Mouse (Mus musculus) kidney, embryonic 14.5 days (tissue): Measurements from ENCODE around the gene Efcc1. TPM values are rescaled to one million over a fixed set of nuclear protein-coding genes. Genes with fewer than 3 reads are reported as not detected.

Experiments used
- ATAC-seq: fragments of 200-750 bp; cut with Nextera tagmentation; 2 replicates; pipeline ENCODE4 v1.8.0; 2017; ENCODE audit warnings: moderate number of reproducible peaks, mild to moderate bottlenecking, moderate TSS enrichment, moderate library complexity; ENCODE audit not compliant: low FRiP score, low TSS enrichment
- H3K27ac ChIP-seq: fragments of 300-500 bp; sonication (generic); 2 replicates; pipeline ENCODE4 v1.5.1; 2014; ENCODE audit warnings: low read depth, mild to moderate bottlenecking, low read length, moderate library complexity, mixed read lengths
- H3K27me3 ChIP-seq: fragments of 300-500 bp; sonication (generic); 2 replicates; pipeline ENCODE4 v1.6.1; 2014; ENCODE audit warnings: mild to moderate bottlenecking, low read length; ENCODE audit not compliant: control insufficient read depth, insufficient read depth
- H3K36me3 ChIP-seq: fragments of 300-500 bp; sonication (generic); 2 replicates; pipeline ENCODE4 v1.6.1; 2014; ENCODE audit warnings: low read length, mixed read lengths; ENCODE audit not compliant: control insufficient read depth, insufficient read depth
- H3K4me1 ChIP-seq: fragments of 300-500 bp; sonication (generic); 2 replicates; pipeline ENCODE4 v1.6.1; 2014; ENCODE audit warnings: low read length, mixed read lengths; ENCODE audit not compliant: control insufficient read depth, insufficient read depth
- H3K4me2 ChIP-seq: fragments of 300-500 bp; sonication (generic); replicated peaks from 2 replicates; pipeline ENCODE4 v1.6.1; 2014; ENCODE audit warnings: low read depth, mild to moderate bottlenecking, low read length
- H3K4me3 ChIP-seq: fragments of 300-500 bp; sonication (generic); 2 replicates; pipeline ENCODE4 v1.5.1; 2014; ENCODE audit warnings: mild to moderate bottlenecking, low read length
- H3K9ac ChIP-seq: fragments of 300-500 bp; sonication (generic); 2 replicates; pipeline ENCODE4 v1.6.1; 2014; ENCODE audit warnings: low read depth, mild to moderate bottlenecking, low read length, moderate library complexity
- H3K9me3 ChIP-seq: fragments of 300-500 bp; sonication (generic); 2 replicates; pipeline ENCODE4 v1.6.1; 2016; ENCODE audit warnings: low read length; ENCODE audit not compliant: control insufficient read depth
- WGBS: fragments of 180-500 bp; shearing (Covaris S2); extraction: QIAGEN DNeasy Blood & Tissue Kit; methylation state at CpG from one replicate; pipeline ENCODE4 v1.1.7; 2014; 5-methylcytosine and 5-hydroxymethylcytosine counted together
- polyA plus RNA-seq: library from polyadenylated mRNA; unstranded; fragments of >200 nt; fragmentation: Nextera tagmentation; extraction: Ambion mirVana; gene quantifications from 2 replicates; pipeline ENCODE4 v1.2.1, GENCODE M21; 2014

Efcc1 gene
- polyA plus RNA-seq, 1 experiment from 2014 or later = 1.8 TPM

GRCm38 (mm10) chr6:87740496-87740895, 9.8 kb downstream of the Efcc1 start:
- Histone ChIP-seq H3K9ac (no peak overlapping the region), H3K9me3 (no peaks in the 10 kb centered on the region), H3K4me2 (no peak overlapping the region), H3K27ac (no peak overlapping the region), H3K27me3 (no peaks in the 10 kb centered on the region), H3K4me3 (no peak overlapping the region), H3K4me1 (0 out of 2 replicates have a peak, but pooled peaks cover 4% of the 10 kb centered on the region), H3K36me3 (no peaks in the 10 kb centered on the region)
- ATAC-seq = no peak

GRCm38 (mm10) chr6:87741978-87742377, 11.3 kb downstream of the Efcc1 start:
- H3K27me3 ChIP-seq = no peaks in the 10 kb centered on the region
- no peak overlapping the region for H3K27ac ChIP-seq
- no peaks in the 10 kb centered on the region for H3K36me3 ChIP-seq
- H3K4me3 ChIP-seq = no peak overlapping the region
- H3K9me3 ChIP-seq = no peaks in the 10 kb centered on the region
- no peak overlapping the region for H3K4me2 ChIP-seq
- no peak for ATAC-seq
- WGBS = 90% methylated on average over 8 of the region's 8 CpGs
- H3K4me1 ChIP-seq = peaks cover 4% of the 10 kb centered on the region; the same call in 1 of the 2 replicates
- no peak overlapping the region for H3K9ac ChIP-seq

DNA sequence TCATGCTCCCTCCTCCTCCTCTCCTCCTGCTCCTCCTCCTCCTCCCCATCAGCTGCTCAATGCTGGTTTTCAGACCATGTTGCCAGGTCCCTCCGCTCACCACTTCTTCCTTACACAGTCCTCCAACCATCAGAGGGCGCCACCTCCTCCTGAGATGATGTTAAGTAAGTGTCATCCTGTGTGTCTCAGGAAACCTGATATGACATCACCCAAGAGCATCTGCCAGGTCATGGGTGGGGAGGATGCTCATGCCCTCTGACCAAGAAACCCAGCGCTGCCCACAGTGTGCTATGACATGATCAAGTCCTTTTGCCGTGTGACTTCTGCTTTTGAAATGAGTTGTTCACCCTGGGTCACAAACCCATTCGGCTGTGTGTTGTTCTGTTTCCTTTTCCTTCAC, 12.1 kb downstream of the Efcc1 start:
- 71% methylated on average over 5 of the region's 5 CpGs for WGBS

DNA sequence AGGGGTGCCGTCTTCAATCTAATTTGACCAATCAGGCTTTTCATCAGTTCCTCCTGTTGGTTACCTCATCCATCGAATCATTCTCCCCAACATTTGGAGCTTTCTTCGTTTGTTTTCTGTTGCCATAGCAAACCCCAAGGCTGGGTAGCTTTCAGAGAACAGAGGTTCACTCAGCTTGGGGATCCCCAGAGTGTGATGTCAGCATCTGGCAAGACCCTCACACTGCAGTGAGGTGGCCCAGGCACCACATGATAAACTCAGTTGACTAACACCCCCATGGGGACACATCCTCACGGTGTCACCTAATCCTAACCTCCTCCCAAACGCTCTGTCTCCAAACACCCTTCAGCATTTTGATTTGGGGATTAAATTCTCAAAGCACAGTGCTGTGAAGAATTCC, 12.6 kb downstream of the Efcc1 start:
- Histone ChIP-seq H3K27me3 (no peaks in the 10 kb centered on the region), H3K4me3 (no peak overlapping the region), H3K36me3 (no peaks in the 10 kb centered on the region), H3K4me1 (no peaks in the 10 kb centered on the region; the same call in 1 of the 2 replicates), H3K4me2 (no peak overlapping the region), H3K27ac (no peak overlapping the region), H3K9ac (no peak overlapping the region), H3K9me3 (no peaks in the 10 kb centered on the region)
- ATAC-seq = no peak
- 80% methylated on average over 5 of the region's 5 CpGs for WGBS

More for the DNA sequence above, 12.1 kb downstream of the Efcc1 start:
- Histone ChIP-seq H3K36me3 (no peaks in the 10 kb centered on the region), H3K4me3 (no peak overlapping the region), H3K27ac (no peak overlapping the region), H3K4me1 (peaks cover 3% of the 10 kb centered on the region; the same call in 1 of the 2 replicates), H3K4me2 (no peak overlapping the region), H3K9me3 (no peaks in the 10 kb centered on the region), H3K27me3 (no peaks in the 10 kb centered on the region), H3K9ac (no peak overlapping the region)
- no peak for ATAC-seq

DNA sequence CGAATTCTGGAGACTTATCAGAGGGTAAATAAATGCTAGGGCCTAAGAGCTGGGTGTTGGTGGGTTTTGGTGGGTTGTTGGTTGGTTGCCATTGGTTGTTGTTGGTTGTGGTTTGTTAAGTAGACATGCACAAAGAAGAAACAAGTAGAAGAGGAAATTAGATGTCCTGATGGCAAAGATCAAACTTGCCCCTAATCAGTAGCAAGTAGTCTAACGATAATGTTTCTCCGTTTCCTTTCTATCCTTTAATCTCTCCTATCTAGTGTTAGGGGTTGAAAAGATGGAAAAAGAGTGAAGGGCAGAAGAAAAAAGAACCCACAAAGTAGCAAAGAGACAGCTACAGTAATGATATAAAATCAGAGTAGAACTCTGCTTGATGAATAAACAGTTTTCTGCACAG, 14.0 kb downstream of the Efcc1 start:
- Histone ChIP-seq H3K9me3 (no peaks in the 10 kb centered on the region), H3K27ac (no peak overlapping the region), H3K4me2 (no peak overlapping the region), H3K36me3 (no peaks in the 10 kb centered on the region), H3K4me3 (no peak overlapping the region), H3K4me1 (no peaks in the 10 kb centered on the region; the same call in 1 of the 2 replicates), H3K27me3 (no peaks in the 10 kb centered on the region), H3K9ac (no peak overlapping the region)
- no peak for ATAC-seq
- WGBS = 90% methylated on average over 3 of the region's 3 CpGs

DNA sequence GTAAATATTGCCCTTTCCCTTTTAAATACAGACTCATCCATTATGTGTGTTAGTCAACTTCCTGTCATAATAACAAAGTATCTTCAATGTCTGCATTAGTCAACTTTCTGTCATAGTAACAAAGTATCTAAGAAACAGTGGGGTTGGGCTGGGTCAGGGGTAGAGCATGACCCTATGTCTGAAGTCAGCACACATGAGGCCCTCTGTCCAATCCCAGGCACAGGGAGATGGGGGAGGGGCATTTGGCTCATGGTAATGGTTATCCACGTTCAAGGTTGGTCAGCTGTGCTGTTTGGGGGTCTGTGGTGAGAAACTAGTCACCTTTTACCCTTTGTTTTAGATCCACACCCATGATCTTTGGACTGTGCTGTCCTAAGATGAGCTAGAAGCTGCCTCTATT, 14.6 kb downstream of the Efcc1 start:
- no peak overlapping the region for H3K9ac ChIP-seq
- no peaks in the 10 kb centered on the region for H3K36me3 ChIP-seq
- WGBS = 38% methylated on average over 1 of the region's 1 CpGs
- H3K4me3 ChIP-seq = no peak overlapping the region
- H3K4me1 ChIP-seq = no peaks in the 10 kb centered on the region; the same call in 1 of the 2 replicates
- H3K27me3 ChIP-seq = no peaks in the 10 kb centered on the region
- H3K27ac ChIP-seq = no peak overlapping the region
- ATAC-seq = no peak
- no peaks in the 10 kb centered on the region for H3K9me3 ChIP-seq
- H3K4me2 ChIP-seq = no peak overlapping the region

DNA sequence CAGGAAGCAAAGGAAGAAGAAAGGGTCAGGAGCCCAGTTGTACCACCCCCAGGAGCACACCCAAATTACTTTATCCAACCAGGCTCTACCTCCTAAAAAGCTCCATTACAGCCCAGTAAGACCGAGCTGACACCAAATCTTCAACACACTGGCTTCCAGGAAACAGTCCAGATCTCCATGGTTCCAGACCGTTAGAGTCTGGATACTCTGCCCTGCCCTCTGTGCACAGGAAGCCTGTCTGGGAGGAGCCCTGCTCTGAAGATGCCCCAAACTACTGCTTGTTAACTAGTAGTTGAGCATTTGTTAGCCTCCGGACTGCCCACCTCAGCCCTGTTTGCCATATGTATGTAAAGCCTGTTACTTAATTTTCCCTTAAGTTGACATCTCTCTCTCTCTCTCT, 15.4 kb downstream of the Efcc1 start:
- no peak overlapping the region for H3K9ac ChIP-seq
- no peaks in the 10 kb centered on the region for H3K27me3 ChIP-seq
- H3K4me1 ChIP-seq = no peaks in the 10 kb centered on the region; the same call in 1 of the 2 replicates
- no peak overlapping the region for H3K4me2 ChIP-seq
- no peaks in the 10 kb centered on the region for H3K36me3 ChIP-seq
- H3K9me3 ChIP-seq = no peaks in the 10 kb centered on the region
- ATAC-seq = no peak
- H3K27ac ChIP-seq = no peak overlapping the region
- WGBS = 39% methylated on average over 3 of the region's 3 CpGs
- no peak overlapping the region for H3K4me3 ChIP-seq

DNA sequence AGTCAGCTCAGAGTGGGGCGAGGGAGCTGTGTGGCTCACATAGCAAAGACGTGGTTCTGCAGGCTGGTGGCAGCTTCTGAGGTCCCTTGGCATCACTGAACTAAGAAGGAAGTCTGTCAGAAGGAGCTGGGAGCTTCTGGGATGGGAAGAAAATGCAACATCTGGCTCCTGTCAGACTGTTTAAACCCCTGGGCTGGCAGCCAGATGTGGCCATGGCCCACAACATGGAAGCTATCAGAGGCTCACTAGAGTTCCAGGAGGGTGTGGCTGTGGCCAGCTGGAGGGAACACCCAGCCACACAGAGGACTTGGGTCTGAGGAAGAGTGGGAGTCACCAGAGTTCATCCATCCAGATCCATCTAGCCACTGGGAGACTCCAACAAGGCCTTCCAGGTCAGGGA, 16.2 kb downstream of the Efcc1 start:
- Histone ChIP-seq H3K27ac (no peak overlapping the region), H3K9ac (no peak overlapping the region), H3K4me1 (no peaks in the 10 kb centered on the region; the same call in 1 of the 2 replicates), H3K4me3 (no peak overlapping the region), H3K36me3 (no peaks in the 10 kb centered on the region), H3K4me2 (no peak overlapping the region), H3K27me3 (no peaks in the 10 kb centered on the region), H3K9me3 (no peaks in the 10 kb centered on the region)
- WGBS = 74% methylated on average over 2 of the region's 2 CpGs
- no peak for ATAC-seq

DNA sequence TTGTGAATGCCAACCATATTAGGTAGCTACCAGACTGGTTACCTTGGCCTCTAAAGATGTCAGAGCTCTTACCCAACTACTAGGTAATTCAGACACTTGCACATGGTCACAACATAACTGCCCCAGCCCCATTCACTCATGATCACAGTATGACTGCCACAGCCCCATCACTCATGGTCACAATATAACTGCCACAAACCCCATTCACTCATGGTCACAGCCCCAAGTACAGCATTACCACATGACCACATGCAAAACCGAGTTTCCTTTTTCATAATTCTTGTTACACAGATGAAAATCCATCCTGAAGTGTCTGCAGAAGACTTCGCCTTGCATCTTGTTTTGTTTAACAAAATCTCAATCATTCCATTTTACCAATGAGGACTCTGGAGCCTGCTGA, 17.4 kb downstream of the Efcc1 start:
- Histone ChIP-seq H3K4me2 (no peak overlapping the region), H3K4me1 (no peaks in the 10 kb centered on the region; the same call in 1 of the 2 replicates), H3K9me3 (no peaks in the 10 kb centered on the region), H3K36me3 (no peaks in the 10 kb centered on the region), H3K9ac (no peak overlapping the region), H3K27ac (no peak overlapping the region), H3K27me3 (no peaks in the 10 kb centered on the region), H3K4me3 (no peak overlapping the region)
- 89% methylated on average over 2 of the region's 2 CpGs for WGBS
- no peak for ATAC-seq
